Mouse (Mus musculus) central nervous system, embryonic 11.5 days (tissue): ENCODE data around the gene Tsen54. TPM values are rescaled to one million over a fixed set of nuclear protein-coding genes. Genes with fewer than 3 reads are reported as not detected.

Experiments
- polyA plus RNA-seq: library from polyadenylated mRNA; depleted of rRNA; stranded (reverse); fragments of >200 nt; gene quantifications from 2 replicates; pipeline ENCODE4 v1.2.3, GENCODE M21; 2012; rRNA removed

The Tsen54 gene
- 27.6 and 38.3 TPM in 2 replicates for polyA plus RNA-seq

DNA sequence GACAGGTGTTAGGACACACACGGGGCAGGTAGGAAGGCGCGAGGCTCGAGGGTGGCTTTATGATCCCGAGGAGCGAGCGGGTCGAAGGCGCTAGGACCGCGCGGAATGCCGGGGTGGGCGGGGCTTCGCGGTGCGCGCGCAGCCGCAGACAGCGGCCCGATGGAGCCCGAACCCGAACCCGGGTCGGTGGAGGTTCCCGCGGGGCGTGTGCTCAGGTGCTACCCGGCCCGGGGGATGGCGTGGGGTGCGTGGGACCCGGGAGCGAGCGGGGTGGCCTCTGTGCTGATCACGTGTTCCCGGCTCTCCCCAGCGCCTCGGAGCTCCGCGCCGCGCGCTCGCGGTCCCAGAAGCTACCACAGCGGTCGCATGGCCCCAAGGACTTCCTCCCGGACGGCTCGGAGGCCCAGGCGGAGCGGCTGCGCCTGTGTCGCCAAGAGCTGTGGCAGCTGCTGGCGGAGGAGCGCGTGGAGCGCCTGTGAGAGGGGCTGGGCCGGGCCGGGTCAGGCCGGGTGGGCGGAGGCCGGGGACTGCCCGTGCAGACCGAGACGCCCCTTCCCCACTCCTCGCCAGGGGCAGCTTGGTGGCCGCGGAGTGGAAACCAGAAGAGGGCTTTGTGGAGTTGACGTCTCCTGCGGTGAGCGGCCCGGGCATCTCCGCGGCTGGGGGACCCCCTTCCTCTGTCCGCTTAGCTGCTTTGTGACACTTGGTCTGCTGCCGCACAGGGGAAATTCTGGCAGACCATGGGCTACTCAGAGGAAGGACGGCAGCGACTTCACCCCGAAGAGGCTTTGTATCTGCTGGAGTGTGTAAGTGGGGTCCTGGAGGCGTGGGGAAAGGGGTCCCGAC, at the start of gene Tsen54:
TSS of gene Tsen54 (plus strand) at position 120 of the 846 bp plus-strand sequence.

DNA sequence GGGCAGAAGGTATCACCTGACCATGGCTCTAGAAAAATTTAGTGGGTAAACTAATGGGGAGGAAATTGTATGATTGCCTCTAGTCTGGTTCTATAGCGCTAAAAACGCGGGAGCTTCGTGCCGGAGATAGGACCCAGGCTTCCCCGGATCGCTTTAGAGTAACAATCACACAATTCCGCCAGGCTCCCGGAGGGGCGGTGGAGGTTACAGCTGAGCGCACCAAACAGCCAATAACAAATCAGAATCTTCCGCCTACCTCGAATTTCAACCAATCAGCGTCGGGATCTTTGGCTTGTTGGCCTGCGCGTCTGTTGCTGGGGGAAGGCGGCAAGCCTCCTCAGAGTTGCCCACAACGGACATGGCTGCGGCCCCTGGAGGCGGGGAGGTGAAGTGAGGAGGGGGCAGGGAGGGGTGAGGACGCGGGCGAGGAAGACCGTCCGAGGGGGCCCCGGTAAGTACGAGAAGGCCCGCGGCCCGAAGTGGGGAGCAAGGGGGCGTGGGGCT, 49.4 kb upstream of the Tsen54 start, which contains the start of gene Tmem94:
TSS of gene Tmem94 (plus strand) at position 331 of the 504 bp plus-strand sequence.

DNA sequence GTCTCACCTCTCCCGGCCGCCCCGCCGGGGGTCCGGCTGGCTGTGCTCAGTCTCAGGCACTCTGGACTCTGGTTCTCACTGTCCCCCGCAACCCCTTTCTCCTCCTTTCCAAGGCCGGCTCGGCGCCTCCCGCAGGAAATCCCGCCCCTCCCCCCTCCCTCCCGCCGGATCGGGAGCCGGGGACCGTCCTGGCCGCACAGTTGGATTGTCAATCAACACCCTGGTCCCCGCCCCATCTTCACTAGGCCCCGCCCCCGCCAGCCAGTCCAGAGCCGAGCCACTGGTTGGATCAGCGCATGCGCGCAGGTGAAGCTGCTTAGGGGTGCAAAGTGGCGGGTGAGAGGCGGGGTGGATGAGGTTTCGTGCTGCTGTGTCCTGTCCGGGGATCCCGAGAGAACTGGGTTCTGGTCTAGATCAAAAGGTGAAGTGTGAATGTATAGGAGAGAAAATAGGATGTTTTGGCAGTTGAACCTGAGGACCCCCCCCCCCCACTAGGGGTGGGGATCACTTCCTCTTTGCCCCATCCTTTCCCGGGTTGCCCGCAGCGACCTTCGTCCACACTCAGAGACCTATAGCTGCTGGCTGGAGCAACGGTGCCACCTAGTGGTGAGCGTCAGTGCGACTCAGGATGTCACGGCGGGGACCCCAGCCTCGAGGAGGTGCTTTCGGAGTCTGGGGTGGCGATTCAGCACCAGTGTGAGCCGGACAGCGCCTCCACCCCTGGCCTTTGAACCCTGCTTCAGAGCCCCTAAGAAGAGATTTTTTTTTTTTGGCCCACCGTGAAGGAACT, 822 bp upstream of the Tsen54 start, which contains the start of gene Caskin2:
TSS of gene Caskin2 (minus strand) at position 133 of the 790 bp plus-strand sequence.

DNA sequence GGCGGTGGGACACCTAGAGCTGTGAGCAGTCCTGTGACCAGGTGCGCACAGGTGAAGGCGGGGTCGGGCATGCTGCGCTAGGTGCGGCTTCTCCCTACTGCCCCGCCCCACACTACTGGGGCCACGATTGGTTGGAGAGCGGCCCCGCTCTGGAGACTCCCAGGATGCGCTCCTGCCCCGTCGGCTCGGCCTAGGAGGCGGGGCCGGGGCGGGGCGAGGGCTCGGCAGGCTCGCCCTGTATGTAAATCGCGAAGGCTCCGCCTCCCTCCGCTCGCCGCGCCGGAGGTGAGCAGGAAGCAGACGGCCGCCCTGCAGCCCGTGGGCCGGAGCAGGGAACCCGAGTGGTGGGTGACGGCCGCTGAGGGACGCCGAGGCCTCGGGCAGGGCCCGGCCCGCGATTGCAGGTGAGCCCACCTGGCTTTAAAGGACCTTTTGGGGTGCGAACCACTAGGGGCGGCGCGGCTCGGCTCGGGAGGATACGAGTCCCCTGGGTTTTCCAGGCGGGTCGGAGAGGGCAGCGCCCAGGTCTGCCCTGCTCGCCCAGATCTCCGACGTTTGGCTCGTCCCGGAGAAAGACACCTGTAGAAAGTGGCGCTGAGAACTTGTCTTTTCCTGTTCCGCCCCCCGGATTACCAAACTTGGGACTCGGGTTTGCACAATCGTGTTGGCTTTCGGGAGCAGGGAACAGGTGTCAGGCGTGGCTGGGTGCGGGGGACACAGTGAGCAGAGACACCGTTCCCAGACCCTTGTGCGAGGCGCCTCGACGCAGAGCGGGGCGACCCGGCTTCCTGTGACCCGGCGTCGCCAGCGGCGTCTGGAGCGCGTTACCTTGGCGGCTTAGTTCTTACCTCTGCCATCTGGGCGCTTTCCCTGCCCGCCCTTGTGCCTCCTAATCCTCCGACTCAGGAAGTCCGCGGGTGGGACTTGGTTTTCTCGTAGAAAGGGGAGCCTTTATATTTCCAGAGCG, 9.5 kb downstream of the Tsen54 start, which contains the start of gene Llgl2:
TSS of gene Llgl2 (plus strand) at position 276 of the 967 bp plus-strand sequence.

DNA sequence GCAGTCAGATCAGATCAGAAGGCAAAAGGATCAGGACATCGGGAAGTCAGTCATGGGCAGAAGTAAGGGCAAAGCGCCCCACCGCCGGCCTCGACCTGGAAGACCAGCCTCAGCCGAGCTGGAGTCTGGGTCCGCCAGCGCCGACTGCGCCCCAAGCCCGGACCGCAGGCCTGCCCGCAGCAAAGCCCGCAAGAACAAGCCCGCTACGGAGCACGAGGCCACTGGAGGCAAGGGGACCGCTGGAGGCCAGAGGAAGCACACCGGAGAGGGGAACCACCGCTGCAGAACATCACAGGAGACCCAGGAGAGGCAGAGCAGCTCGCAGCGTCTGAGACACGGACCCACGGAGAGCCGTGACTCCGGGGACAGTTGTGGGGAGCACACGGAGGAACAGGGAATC, 43.8 kb downstream of the Tsen54 start, which contains the start of gene Myo15b:
TSS of gene Myo15b (plus strand) at position 53 of the 400 bp plus-strand sequence.

Other genes with a start within 250 kb of the Tsen54 start
- 46.0 and 49.5 TPM in 2 replicates for gene Mrps7, start 210.8 kb upstream of the Tsen54 start, polyA plus RNA-seq
- gene Gga3, start 210.7 kb upstream of the Tsen54 start, polyA plus RNA-seq = 27.1 and 43.6 TPM in 2 replicates
- gene Mif4gd, start 201.8 kb upstream of the Tsen54 start, polyA plus RNA-seq = 16.9 and 20.8 TPM in 2 replicates
- gene Slc25a19, start 186.4 kb upstream of the Tsen54 start, polyA plus RNA-seq = 28.0 and 28.7 TPM in 2 replicates
- gene Grb2, start 106.1 kb upstream of the Tsen54 start, polyA plus RNA-seq = 66.4 and 72.0 TPM in 2 replicates
- gene Tmem94, start 49.3 kb upstream of the Tsen54 start, polyA plus RNA-seq = 35.3 and 43.4 TPM in 2 replicates
- gene Caskin2, start 1.1 kb upstream of the Tsen54 start, polyA plus RNA-seq = 22.0 and 25.5 TPM in 2 replicates
- 5.4 and 6.8 TPM in 2 replicates for gene Llgl2, start 9.3 kb downstream of the Tsen54 start, polyA plus RNA-seq
- 0.36 and 0.45 TPM in 2 replicates for gene Myo15b, start 43.7 kb downstream of the Tsen54 start, polyA plus RNA-seq
- gene Smim5, start 85.2 kb downstream of the Tsen54 start, polyA plus RNA-seq = 2.5 and 2.6 TPM in 2 replicates
- gene Smim6, start 97.3 kb downstream of the Tsen54 start, polyA plus RNA-seq = 0.19 and 0.34 TPM in 2 replicates
- gene Sap30bp, start 118.6 kb downstream of the Tsen54 start, polyA plus RNA-seq = 75.4 and 142 TPM in 2 replicates
- 27.1 and 28.0 TPM in 2 replicates for gene Recql5, start 118.8 kb downstream of the Tsen54 start, polyA plus RNA-seq
- 0.67 and 0.72 TPM in 2 replicates for gene Itgb4, start 160.0 kb downstream of the Tsen54 start, polyA plus RNA-seq
- 72.5 and 76.2 TPM in 2 replicates for gene Galk1, start 198.0 kb downstream of the Tsen54 start, polyA plus RNA-seq
- gene H3f3b, start 213.2 kb downstream of the Tsen54 start, polyA plus RNA-seq = 838 and 897 TPM in 2 replicates
- 57.1 and 63.4 TPM in 2 replicates for gene Unk, start 215.6 kb downstream of the Tsen54 start, polyA plus RNA-seq